Mouse (Mus musculus): ENCODE data around the gene Stk25. TPM values are rescaled to one million over a fixed set of nuclear protein-coding genes. Genes with fewer than 3 reads are reported as not detected.

Gene Stk25
- polyA plus RNA-seq, 1 experiment from 2014 or later, result 364 TPM

DNA sequence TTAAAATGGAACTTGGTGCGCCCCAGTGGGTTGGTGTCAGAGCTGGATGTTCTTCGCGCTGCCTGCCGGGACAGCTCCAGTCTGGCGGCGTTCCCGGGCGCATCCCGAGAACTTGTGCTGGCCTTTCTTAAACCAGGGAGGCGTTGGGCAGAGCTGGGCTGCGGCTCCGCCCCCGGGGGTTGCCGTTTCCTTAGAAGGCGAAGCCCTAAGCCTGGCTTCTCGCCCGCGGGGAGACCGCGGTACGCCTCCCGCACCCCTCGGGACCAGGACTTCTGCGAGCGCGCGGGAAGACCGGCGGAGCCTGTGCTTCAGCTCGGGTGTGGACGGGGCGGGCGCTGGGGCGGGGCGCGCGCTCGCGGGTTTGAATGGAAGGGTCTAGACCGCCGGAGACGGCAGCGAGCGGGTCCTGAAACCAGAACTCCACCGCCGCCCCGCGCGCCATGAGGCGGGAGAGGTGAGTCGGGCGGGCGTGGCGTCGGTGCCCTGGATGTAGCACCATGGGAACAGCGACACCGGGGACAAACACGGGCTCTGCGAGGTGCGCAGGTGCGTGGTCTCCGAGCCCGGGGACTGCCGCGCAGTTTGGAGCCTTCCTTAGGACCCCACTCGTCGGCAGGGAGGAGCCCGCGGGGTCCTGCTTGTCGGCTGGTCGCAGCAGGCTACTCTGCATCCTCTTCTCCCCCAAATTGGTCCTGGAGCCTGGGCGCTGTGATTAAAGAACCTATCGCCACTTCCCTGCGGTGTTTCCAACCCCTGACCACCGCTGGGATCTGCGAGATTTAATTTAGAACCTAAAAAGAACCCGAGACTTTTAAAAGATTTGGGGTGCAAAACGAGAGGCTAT, 27.2 kb upstream of the Stk25 start, which contains the start of gene Bok:
Gene Bok, plus strand, starts transcription at position 260 of the 844 bp plus-strand sequence.
- peak within 1 kb of the TSS; percentile 71 for H3K4me2 ChIP-seq (ENCODE audit: low read length)
- ATAC-seq (peak; percentile 63), DNase-seq (ENCODE audit: low spot score) (peak; percentile 81)
- no peaks in the 10 kb centered on the region; the same call in 1 of the 2 replicates for H3K27me3 ChIP-seq (replicated peaks; ENCODE audit: control insufficient read depth, insufficient read depth, low read length)
- WGBS, result under 1% methylated on average over 74 of the region's 78 CpGs
- H3K36me3 ChIP-seq (ENCODE audit: control insufficient read depth, insufficient read depth, low read length), result peaks cover 11% of the 10 kb centered on the region; the same call in 1 of the 2 replicates
- H3K9me3 ChIP-seq (replicated peaks; ENCODE audit: control insufficient read depth, low read length), result no peaks in the 10 kb centered on the region
- H3K9ac ChIP-seq (ENCODE audit: low read length), result peak within 1 kb of the TSS; percentile 75
- peak within 1 kb of the TSS; percentile 60 for H3K4me3 ChIP-seq (ENCODE audit: low read depth, low read length)
- H3K27ac ChIP-seq (ENCODE audit: low read depth, low read length), result peak within 1 kb of the TSS; percentile 65
- no peaks in the 10 kb centered on the region; the same call in 1 of the 2 replicates for H3K4me1 ChIP-seq (ENCODE audit: control insufficient read depth, insufficient read depth, low read length)

DNA sequence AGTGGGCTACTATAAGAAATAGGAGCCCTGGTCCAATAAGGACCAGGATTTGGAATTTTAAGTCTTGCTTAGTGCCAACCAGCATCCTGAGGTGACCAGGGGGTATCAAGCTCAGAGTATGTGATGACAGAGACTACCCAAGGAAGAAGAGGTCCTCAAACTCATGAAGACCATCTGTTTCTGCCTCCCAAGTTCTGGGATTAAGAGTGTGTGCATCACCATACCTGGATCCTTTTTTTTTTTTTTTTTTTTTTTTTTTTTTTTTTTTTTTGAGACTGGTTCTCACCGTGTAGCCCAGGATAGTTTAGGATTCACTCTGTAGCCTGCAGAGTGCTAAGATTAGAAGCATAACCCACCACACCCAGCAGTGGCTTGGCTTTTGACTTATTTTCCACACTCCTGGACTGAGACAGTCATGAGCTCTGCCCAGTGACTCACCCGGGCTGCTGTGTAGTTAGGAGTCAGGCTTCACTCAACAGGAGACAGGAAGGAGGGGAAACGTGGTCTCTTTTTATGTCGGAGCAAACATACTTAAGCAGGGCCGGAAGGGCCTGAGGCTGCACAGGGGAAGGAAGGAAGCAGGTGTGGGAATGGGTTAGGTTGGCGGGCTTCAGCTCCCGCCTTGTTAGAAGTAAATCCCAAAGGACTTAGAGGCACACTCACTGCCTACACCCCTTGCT, 21.6 kb upstream of the Stk25 start:
- DNase-seq (ENCODE audit: low spot score), result no peak
- no peaks in the 10 kb centered on the region for H3K9me3 ChIP-seq (replicated peaks; ENCODE audit: control insufficient read depth, low read length)
- no peaks in the 10 kb centered on the region for H3K4me1 ChIP-seq (ENCODE audit: control insufficient read depth, insufficient read depth, low read length)
- no peak for ATAC-seq
- no peak overlapping the region for H3K27ac ChIP-seq (ENCODE audit: low read depth, low read length)
- 78% methylated on average over 7 of the region's 7 CpGs for WGBS
- H3K9ac ChIP-seq (ENCODE audit: low read length), result no peak overlapping the region
- no peak overlapping the region for H3K4me3 ChIP-seq (ENCODE audit: low read depth, low read length)
- no peaks in the 10 kb centered on the region for H3K36me3 ChIP-seq (ENCODE audit: control insufficient read depth, insufficient read depth, low read length)
- H3K27me3 ChIP-seq (replicated peaks; ENCODE audit: control insufficient read depth, insufficient read depth, low read length), result no peaks in the 10 kb centered on the region; the same call in 1 of the 2 replicates
- no peak overlapping the region for H3K4me2 ChIP-seq (ENCODE audit: low read length)

DNA sequence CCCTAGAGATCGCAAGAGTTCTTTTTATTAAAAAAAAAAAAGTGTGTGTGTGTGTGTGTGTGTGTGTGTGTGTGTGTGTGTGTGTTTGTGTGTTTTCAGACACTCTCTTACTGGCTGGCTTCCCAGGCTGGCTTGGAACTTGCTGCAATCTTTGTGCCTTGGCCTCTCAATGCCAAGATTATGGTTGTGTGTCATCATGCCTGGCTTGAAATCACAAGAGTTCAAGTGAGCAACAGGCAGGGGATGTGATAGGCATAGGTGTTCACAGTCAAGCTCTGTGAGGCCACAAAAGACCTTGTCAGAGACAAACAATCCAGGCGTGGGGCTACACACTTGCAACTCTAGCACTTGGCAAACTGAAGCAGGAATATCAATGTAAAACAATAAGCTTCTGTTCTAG, 19.9 kb upstream of the Stk25 start:
- no peaks in the 10 kb centered on the region for H3K9me3 ChIP-seq (replicated peaks; ENCODE audit: control insufficient read depth, low read length)
- no peaks in the 10 kb centered on the region for H3K27me3 ChIP-seq (replicated peaks; ENCODE audit: control insufficient read depth, insufficient read depth, low read length)
- H3K4me3 ChIP-seq (ENCODE audit: low read depth, low read length), result no peak overlapping the region
- H3K4me2 ChIP-seq (ENCODE audit: low read length), result no peak overlapping the region
- DNase-seq (ENCODE audit: low spot score) (peak; percentile 60), ATAC-seq (no peak)
- no peak overlapping the region for H3K9ac ChIP-seq (ENCODE audit: low read length)
- no peaks in the 10 kb centered on the region for H3K4me1 ChIP-seq (ENCODE audit: control insufficient read depth, insufficient read depth, low read length)
- no peak overlapping the region for H3K27ac ChIP-seq (ENCODE audit: low read depth, low read length)
- H3K36me3 ChIP-seq (ENCODE audit: control insufficient read depth, insufficient read depth, low read length), result no peaks in the 10 kb centered on the region
- 60% methylated on average over 2 of the region's 2 CpGs for WGBS

DNA sequence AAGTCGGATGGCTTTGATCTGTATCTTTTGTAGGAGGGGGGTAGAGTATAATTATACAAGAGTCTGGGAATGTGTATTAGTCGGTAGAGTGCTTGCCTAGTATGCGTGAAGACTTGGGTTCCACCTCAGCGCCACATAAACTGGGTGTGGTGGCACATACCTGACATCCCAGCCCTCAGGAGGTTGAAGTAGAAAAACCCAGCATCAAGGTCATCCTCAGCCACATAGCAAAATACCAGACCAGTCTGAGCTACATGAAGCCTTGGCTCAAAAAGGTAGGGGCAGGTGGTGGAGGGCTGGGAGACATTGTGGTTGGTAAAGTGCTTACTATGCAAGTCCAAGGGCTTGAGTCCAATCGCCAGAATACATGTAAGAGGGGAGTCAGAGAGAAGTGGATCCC, 14.2 kb upstream of the Stk25 start:
- no peak for DNase-seq (ENCODE audit: low spot score)
- Histone ChIP-seq H3K4me1 (ENCODE audit: control insufficient read depth, insufficient read depth, low read length) (peaks cover 4% of the 10 kb centered on the region; the same call in 1 of the 2 replicates), H3K36me3 (ENCODE audit: control insufficient read depth, insufficient read depth, low read length) (no peaks in the 10 kb centered on the region), H3K27ac (ENCODE audit: low read depth, low read length) (no peak overlapping the region), H3K9me3 (replicated peaks; ENCODE audit: control insufficient read depth, low read length) (no peaks in the 10 kb centered on the region), H3K4me2 (ENCODE audit: low read length) (no peak overlapping the region), H3K27me3 (replicated peaks; ENCODE audit: control insufficient read depth, insufficient read depth, low read length) (no peaks in the 10 kb centered on the region), H3K4me3 (ENCODE audit: low read depth, low read length) (no peak overlapping the region), H3K9ac (ENCODE audit: low read length) (no peak overlapping the region)
- no peak for ATAC-seq
- WGBS, result 92% methylated on average over 5 of the region's 5 CpGs

DNA sequence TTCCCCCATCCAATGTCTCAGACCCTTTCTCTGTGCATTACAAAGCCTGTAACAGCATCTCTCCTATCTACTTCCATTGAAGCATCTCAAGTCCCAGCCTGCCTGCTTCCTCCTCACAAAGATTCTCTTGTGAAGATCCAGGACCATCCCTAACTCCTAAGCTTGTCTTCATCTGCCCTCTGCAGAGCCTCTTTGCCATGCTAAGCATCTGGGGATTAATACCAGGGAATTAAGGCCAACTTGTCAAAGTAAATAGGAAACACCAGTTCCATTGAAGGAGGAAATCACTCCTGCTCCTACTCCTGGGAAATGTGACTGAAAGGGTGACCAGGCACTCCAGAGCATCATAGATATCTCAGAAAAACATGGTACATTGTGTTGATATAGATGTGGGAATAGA, 11.5 kb upstream of the Stk25 start:
- H3K4me3 ChIP-seq (ENCODE audit: low read depth, low read length), result no peak overlapping the region
- no peak overlapping the region; the same call in 1 of the 2 replicates for H3K4me2 ChIP-seq (ENCODE audit: low read length)

DNA sequence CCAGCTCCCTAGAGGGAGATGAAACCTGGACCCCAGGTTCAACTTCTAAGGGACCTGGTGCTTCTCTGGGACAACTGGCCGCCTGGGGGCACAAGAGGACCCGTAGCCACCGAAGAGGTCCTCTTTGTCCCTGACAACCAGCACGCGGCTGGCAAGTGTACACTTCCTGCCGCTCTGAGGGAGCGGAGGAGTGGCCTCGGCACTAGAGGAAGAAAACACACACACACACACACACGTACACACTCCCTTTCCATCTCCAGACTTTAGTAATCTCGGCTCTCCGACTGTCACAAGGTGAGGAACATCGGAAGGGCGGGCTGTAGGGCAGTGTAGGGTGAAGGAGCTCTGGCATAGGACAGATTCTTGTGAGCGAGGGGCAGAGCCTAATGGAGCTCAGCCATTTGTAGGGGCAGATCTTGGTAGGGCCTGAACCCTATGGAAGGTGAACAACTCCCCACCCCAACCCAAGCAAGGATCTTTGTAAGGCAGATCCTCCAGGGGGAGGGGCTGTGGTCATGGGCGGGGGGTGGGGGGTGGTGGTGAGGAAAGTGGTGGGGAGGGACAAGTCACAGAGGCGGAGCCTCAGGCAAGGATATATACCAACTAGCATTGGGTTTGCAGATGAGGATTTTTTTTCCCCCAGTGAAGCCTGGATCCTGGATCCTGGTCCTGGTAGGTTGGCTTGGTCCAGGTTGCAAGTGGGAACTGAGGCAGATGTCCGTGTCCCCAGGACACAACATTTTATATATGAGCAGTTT, 10.5 kb upstream of the Stk25 start:
- peak; percentile 84 for ATAC-seq
- WGBS, result 15% methylated on average over 17 of the region's 17 CpGs
- Histone ChIP-seq H3K36me3 (ENCODE audit: control insufficient read depth, insufficient read depth, low read length) (no peaks in the 10 kb centered on the region), H3K4me2 (ENCODE audit: low read length) (peak overlapping the region; percentile 54), H3K4me1 (ENCODE audit: control insufficient read depth, insufficient read depth, low read length) (peaks cover 4% of the 10 kb centered on the region; the same call in 1 of the 2 replicates), H3K27ac (ENCODE audit: low read depth, low read length) (peak overlapping the region; percentile 40; the same call in 1 of the 2 replicates), H3K9me3 (replicated peaks; ENCODE audit: control insufficient read depth, low read length) (no peaks in the 10 kb centered on the region), H3K9ac (ENCODE audit: low read length) (peak overlapping the region; percentile 57), H3K27me3 (replicated peaks; ENCODE audit: control insufficient read depth, insufficient read depth, low read length) (no peaks in the 10 kb centered on the region), H3K4me3 (ENCODE audit: low read depth, low read length) (peak overlapping the region; percentile 31)
- peak; percentile 82 for DNase-seq (ENCODE audit: low spot score)

More for the DNA sequence above, 11.5 kb upstream of the Stk25 start:
- Histone ChIP-seq H3K9ac (ENCODE audit: low read length) (no peak overlapping the region), H3K27me3 (replicated peaks; ENCODE audit: control insufficient read depth, insufficient read depth, low read length) (no peaks in the 10 kb centered on the region), H3K9me3 (replicated peaks; ENCODE audit: control insufficient read depth, low read length) (no peaks in the 10 kb centered on the region), H3K27ac (ENCODE audit: low read depth, low read length) (no peak overlapping the region), H3K4me1 (ENCODE audit: control insufficient read depth, insufficient read depth, low read length) (peaks cover 4% of the 10 kb centered on the region; the same call in 1 of the 2 replicates), H3K36me3 (ENCODE audit: control insufficient read depth, insufficient read depth, low read length) (no peaks in the 10 kb centered on the region)
- DNase-seq (ENCODE audit: low spot score), result no peak
- ATAC-seq, result no peak

DNA sequence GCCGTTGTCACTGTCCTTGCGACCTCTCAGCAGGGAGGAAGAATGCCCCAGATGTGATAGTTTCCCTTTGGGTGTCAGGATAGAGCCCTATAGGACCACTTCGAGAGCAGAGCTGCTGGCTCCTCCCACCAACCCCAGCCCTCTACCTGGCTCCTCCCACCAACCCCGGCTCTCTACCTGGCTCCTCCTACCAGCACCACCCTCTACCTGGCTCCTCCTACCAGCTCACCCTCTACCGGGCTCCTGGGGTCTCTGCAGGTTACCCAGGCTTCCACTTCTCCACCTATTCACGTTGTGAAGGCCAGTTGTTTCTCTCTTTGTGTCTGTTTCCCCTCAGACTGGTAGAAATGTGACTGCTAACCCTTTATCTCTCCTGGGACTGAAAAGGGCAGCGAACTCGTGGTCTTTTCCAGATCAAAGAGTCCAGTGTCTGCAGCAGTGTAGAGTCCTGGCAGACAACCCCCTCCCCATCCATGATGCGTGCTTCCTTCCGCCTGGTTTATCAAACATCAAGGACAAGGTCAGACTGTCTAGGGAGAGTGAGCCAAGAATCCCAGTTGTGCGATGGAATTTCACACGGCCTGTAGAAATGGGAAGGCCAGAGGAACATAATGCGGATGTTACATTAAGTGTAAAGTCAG, 9.4 kb upstream of the Stk25 start:
- 34% methylated on average over 13 of the region's 13 CpGs for WGBS
- H3K36me3 ChIP-seq (ENCODE audit: control insufficient read depth, insufficient read depth, low read length), result no peaks in the 10 kb centered on the region
- ATAC-seq (no peak), DNase-seq (ENCODE audit: low spot score) (no peak)
- H3K27me3 ChIP-seq (replicated peaks; ENCODE audit: control insufficient read depth, insufficient read depth, low read length), result no peaks in the 10 kb centered on the region
- H3K9me3 ChIP-seq (replicated peaks; ENCODE audit: control insufficient read depth, low read length), result no peaks in the 10 kb centered on the region
- H3K9ac ChIP-seq (ENCODE audit: low read length), result no peak overlapping the region
- no peak overlapping the region for H3K4me3 ChIP-seq (ENCODE audit: low read depth, low read length)
- H3K4me1 ChIP-seq (ENCODE audit: control insufficient read depth, insufficient read depth, low read length), result peaks cover 4% of the 10 kb centered on the region; the same call in 1 of the 2 replicates
- H3K4me2 ChIP-seq (ENCODE audit: low read length), result no peak overlapping the region
- H3K27ac ChIP-seq (ENCODE audit: low read depth, low read length), result no peak overlapping the region

DNA sequence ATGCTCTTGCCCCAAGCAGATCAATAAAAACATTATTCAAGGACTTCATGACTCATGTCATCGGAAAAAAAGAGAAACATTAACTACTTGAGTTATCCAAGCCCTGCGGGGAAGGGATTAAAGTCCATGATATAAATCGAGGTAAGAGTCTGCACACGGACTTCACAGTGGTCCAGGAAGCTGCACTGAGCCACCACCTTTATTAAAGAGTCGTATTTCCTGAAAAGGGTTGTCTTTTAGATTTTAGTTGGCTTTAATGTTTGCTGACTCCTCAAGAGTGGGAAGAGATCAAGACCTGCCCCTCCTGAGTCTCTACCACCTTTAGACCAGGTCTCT, 1.5 kb downstream of the Stk25 start:
- no peaks in the 10 kb centered on the region for H3K27me3 ChIP-seq (replicated peaks; ENCODE audit: control insufficient read depth, insufficient read depth, low read length)

More for the DNA sequence above, 1.5 kb downstream of the Stk25 start:
- Histone ChIP-seq H3K36me3 (ENCODE audit: control insufficient read depth, insufficient read depth, low read length) (no peaks in the 10 kb centered on the region), H3K9ac (ENCODE audit: low read length) (no peak overlapping the region), H3K4me3 (ENCODE audit: low read depth, low read length) (no peak overlapping the region), H3K4me1 (ENCODE audit: control insufficient read depth, insufficient read depth, low read length) (no peaks in the 10 kb centered on the region), H3K4me2 (ENCODE audit: low read length) (no peak overlapping the region), H3K9me3 (replicated peaks; ENCODE audit: control insufficient read depth, low read length) (no peaks in the 10 kb centered on the region), H3K27ac (ENCODE audit: low read depth, low read length) (no peak overlapping the region)
- ATAC-seq (no peak), DNase-seq (ENCODE audit: low spot score) (no peak)
- 87% methylated on average over 5 of the region's 5 CpGs for WGBS
